Mouse (Mus musculus) hindbrain, embryonic 12.5 days (tissue): Measurements from ENCODE around the gene Cpa1. TPM values are rescaled to one million over a fixed set of nuclear protein-coding genes. Genes with fewer than 3 reads are reported as not detected.

Experiments
- ATAC-seq: fragments of 200-750 bp; cut with Nextera tagmentation; 2 replicates; pipeline ENCODE4 v1.8.0; 2017; ENCODE audit warnings: moderate TSS enrichment; ENCODE audit not compliant: low FRiP score
- H3K27ac ChIP-seq: fragments of 300-500 bp; sonication (generic); 2 replicates; pipeline ENCODE4 v1.5.1; 2016; ENCODE audit warnings: mild to moderate bottlenecking
- H3K27me3 ChIP-seq: fragments of 300-500 bp; sonication (generic); 2 replicates; pipeline ENCODE4 v1.6.1; 2016; ENCODE audit warnings: mild to moderate bottlenecking
- H3K36me3 ChIP-seq: fragments of 300-500 bp; sonication (generic); 2 replicates; pipeline ENCODE4 v1.6.1; 2016; ENCODE audit warnings: mild to moderate bottlenecking
- H3K4me1 ChIP-seq: fragments of 300-500 bp; sonication (generic); 2 replicates; pipeline ENCODE4 v1.6.1; 2016
- H3K4me2 ChIP-seq: fragments of 300-500 bp; sonication (generic); replicated peaks from 2 replicates; pipeline ENCODE4 v1.6.1; 2016; ENCODE audit warnings: mild to moderate bottlenecking
- H3K4me3 ChIP-seq: fragments of 300-500 bp; sonication (generic); 2 replicates; pipeline ENCODE4 v1.5.1; 2016; ENCODE audit warnings: mild to moderate bottlenecking
- H3K9ac ChIP-seq: fragments of 300-500 bp; sonication (generic); 2 replicates; pipeline ENCODE4 v1.6.1; 2016; ENCODE audit warnings: mild to moderate bottlenecking, moderate library complexity
- H3K9me3 ChIP-seq: fragments of 300-500 bp; sonication (generic); replicated peaks from 2 replicates; pipeline ENCODE4 v1.6.1; 2016; ENCODE audit warnings: mild to moderate bottlenecking
- WGBS: fragments of 180-500 bp; shearing (Covaris S2); methylation state at CpG from one replicate; pipeline ENCODE4 v1.1.7; 2016; 5-methylcytosine and 5-hydroxymethylcytosine counted together
- polyA plus RNA-seq: library from polyadenylated mRNA; unstranded; fragments of >200 nt; fragmentation: Nextera tagmentation; extraction: Ambion mirVana; gene quantifications from 2 replicates; pipeline ENCODE4 v1.2.1, GENCODE M21; 2016

Gene Cpa1
- polyA plus RNA-seq, 1 experiment from 2014 or later: 0.30 TPM

DNA sequence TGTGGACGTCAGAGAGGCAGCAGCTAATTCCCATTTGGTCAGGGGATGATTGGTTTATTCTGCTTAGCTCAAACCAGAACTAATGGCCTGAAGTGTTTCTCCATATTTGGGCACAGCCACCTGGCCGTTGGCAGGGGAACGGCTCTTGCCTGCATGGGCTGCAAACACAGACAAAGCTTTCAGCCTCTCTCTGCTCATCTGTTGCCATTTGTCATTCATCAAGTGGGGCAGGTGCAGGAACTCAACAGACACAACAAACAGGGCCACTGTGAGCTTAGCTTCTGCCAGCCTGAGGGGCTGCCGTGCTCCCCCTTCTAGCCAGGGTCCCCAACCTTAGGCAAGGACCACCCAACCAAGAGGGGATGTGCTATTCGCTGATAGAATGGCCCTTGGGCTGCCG, 10.9 kb upstream of the Cpa1 start:
- peak overlapping the region; percentile 3 for H3K27ac ChIP-seq
- H3K4me2 ChIP-seq: no peak overlapping the region
- WGBS: 36% methylated on average over 6 of the region's 6 CpGs
- H3K9me3 ChIP-seq: no peaks in the 10 kb centered on the region
- H3K27me3 ChIP-seq: no peaks in the 10 kb centered on the region
- H3K9ac ChIP-seq: no peak overlapping the region
- H3K4me1 ChIP-seq: peaks cover 12% of the 10 kb centered on the region
- ATAC-seq: peak; percentile 77
- no peaks in the 10 kb centered on the region for H3K36me3 ChIP-seq
- H3K4me3 ChIP-seq: no peak overlapping the region

DNA sequence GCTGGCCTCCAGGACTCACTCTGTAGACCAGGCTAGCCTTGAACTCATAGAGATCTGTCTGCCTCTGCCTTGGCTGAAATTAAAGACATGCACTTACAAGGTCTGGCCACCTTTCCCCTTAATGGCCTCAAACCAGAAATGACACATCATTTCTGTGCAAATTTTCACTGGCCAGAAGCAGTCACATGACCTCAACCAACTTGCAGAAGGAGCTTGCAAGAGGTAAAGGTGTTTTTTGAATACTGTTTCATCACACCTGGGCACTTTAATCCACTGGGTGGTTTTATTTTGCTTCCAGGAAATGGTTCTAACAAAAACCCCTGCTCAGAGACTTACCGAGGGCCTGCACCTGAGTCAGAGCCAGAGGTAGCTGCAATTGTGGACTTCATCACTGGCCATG, 9.0 kb upstream of the Cpa1 start:
- Histone ChIP-seq H3K4me1 (peaks cover 12% of the 10 kb centered on the region), H3K36me3 (no peaks in the 10 kb centered on the region), H3K9me3 (no peaks in the 10 kb centered on the region), H3K4me3 (no peak overlapping the region), H3K4me2 (no peak overlapping the region), H3K27ac (no peak overlapping the region), H3K9ac (no peak overlapping the region), H3K27me3 (no peaks in the 10 kb centered on the region)
- 97% methylated on average over 1 of the region's 1 CpGs for WGBS
- no peak for ATAC-seq

GRCm38 (mm10) chr6:30635361-30635862, 3.6 kb upstream of the Cpa1 start:
- Histone ChIP-seq H3K4me3 (no peak overlapping the region), H3K27me3 (no peaks in the 10 kb centered on the region), H3K9ac (no peak overlapping the region), H3K36me3 (no peaks in the 10 kb centered on the region), H3K4me1 (peaks cover 19% of the 10 kb centered on the region), H3K4me2 (no peak overlapping the region), H3K9me3 (0 out of 2 replicates have a peak, but pooled peaks cover 3% of the 10 kb centered on the region), H3K27ac (peak overlapping the region; percentile 66)
- WGBS: 29% methylated on average over 8 of the region's 8 CpGs
- ATAC-seq: no peak

DNA sequence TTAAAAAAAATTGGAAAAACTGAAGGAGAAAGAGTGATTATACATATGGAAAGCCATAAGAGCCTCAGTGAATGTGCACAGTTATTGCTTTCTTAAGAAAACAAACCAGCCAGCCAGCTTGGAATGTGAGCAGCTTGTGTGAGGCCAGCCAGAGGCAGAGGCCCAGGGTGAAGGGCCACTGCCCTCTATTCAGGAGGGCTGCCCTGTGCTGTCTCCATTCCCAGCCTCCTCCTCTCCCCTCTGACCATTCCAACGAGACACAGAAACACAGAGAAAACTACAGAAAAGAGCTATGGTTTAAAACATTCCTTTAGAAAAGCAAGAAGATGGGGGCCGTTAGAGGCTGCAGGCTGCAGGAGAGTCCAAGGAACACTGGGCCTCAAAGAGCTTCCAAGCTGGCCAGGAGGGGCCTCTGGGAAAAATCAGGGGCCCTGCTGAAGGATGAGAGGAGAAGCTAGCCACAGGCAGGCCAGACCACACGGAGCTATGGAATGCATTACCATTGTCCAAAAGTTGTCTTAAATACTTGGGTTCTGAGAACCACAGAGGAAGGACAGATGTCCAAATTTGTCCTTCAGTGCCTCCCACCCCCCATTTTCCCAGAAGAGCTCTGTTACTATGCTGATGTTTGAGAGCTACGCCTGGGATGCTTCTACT, 2.7 kb upstream of the Cpa1 start:
- no peak for ATAC-seq
- no peaks in the 10 kb centered on the region for H3K36me3 ChIP-seq
- peaks cover 19% of the 10 kb centered on the region for H3K4me1 ChIP-seq
- H3K27ac ChIP-seq: peak overlapping the region; percentile 67
- 0 out of 2 replicates have a peak, but pooled peaks cover 3% of the 10 kb centered on the region for H3K9me3 ChIP-seq
- 23% methylated on average over 4 of the region's 4 CpGs for WGBS
- H3K27me3 ChIP-seq: no peaks in the 10 kb centered on the region
- H3K9ac ChIP-seq: no peak overlapping the region
- H3K4me2 ChIP-seq: no peak overlapping the region
- no peak overlapping the region for H3K4me3 ChIP-seq

GRCm38 (mm10) chr6:30643694-30644460, 4.9 kb downstream of the Cpa1 start:
- H3K4me3 ChIP-seq: no peak overlapping the region
- 74% methylated on average over 12 of the region's 12 CpGs for WGBS
- H3K27me3 ChIP-seq: no peaks in the 10 kb centered on the region
- no peak overlapping the region for H3K9ac ChIP-seq
- no peaks in the 10 kb centered on the region for H3K36me3 ChIP-seq
- H3K4me2 ChIP-seq: no peak overlapping the region
- H3K9me3 ChIP-seq: 0 out of 2 replicates have a peak, but pooled peaks cover 3% of the 10 kb centered on the region
- H3K27ac ChIP-seq: peak overlapping the region; percentile 45
- ATAC-seq: no peak
- H3K4me1 ChIP-seq: peaks cover 11% of the 10 kb centered on the region; the same call in 1 of the 2 replicates

- Histone ChIP-seq H3K4me2 (no peak overlapping the region), H3K9me3 (0 out of 2 replicates have a peak, but pooled peaks cover 3% of the 10 kb centered on the region), H3K27ac (peak overlapping the region; percentile 45), H3K36me3 (no peaks in the 10 kb centered on the region), H3K9ac (no peak overlapping the region), H3K4me1 (peaks cover 13% of the 10 kb centered on the region), H3K27me3 (no peaks in the 10 kb centered on the region), H3K4me3 (no peak overlapping the region)
- no peak for ATAC-seq
- WGBS: 41% methylated on average over 3 of the region's 3 CpGs
Measured at GRCm38 (mm10) chr6:30644462-30644861, 5.4 kb downstream of the Cpa1 start.

- no peak overlapping the region for H3K4me2 ChIP-seq
- 0 out of 2 replicates have a peak, but pooled peaks cover under 1% of the 10 kb centered on the region for H3K9me3 ChIP-seq
- WGBS: 69% methylated on average over 6 of the region's 6 CpGs
- peaks cover 19% of the 10 kb centered on the region for H3K4me1 ChIP-seq
- no peak overlapping the region for H3K4me3 ChIP-seq
- no peak for ATAC-seq
- H3K27me3 ChIP-seq: no peaks in the 10 kb centered on the region
- H3K27ac ChIP-seq: 0 out of 2 replicates have a peak overlapping the region, but pooled peaks have one; percentile 45
- no peak overlapping the region for H3K9ac ChIP-seq
- H3K36me3 ChIP-seq: no peaks in the 10 kb centered on the region
Measured at GRCm38 (mm10) chr6:30645379-30645778, 6.4 kb downstream of the Cpa1 start.

DNA sequence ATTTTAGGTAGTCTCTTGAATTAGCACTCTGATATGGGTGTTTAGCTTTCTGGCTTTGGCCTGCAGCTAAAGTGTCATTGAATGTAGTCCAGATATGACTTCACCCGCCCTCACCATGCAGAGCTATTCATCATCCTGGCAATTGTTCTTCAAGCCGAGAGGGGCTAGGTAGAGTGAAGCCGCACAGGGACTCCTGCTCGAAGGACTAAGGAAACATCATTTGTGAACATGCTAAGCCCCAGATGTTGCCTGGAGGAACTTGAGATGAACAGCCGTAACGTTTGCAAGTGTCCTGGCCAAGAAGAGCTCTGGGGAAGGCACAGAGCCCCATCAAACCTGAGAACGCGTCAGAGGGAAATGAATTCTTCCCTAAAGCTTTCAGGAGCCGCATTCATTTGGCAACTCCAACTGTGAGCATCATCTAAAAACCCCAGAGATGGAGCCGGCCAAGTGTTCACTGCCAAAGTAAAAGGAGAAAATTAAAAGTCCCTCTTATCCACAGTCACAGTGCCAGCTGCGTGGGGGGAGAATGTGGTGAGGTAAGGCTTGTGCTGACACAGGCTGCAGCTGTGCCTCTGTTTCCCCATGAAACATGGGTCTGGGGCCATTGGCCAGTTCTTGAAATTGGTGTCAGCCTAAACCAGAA, 10.8 kb downstream of the Cpa1 start:
- no peak overlapping the region for H3K4me3 ChIP-seq
- H3K27ac ChIP-seq: peak overlapping the region; percentile 44; the same call in 1 of the 2 replicates
- no peak overlapping the region for H3K4me2 ChIP-seq
- no peaks in the 10 kb centered on the region for H3K9me3 ChIP-seq
- H3K27me3 ChIP-seq: no peaks in the 10 kb centered on the region
- no peak overlapping the region for H3K9ac ChIP-seq
- H3K4me1 ChIP-seq: peaks cover 39% of the 10 kb centered on the region
- no peak for ATAC-seq
- 68% methylated on average over 11 of the region's 11 CpGs for WGBS
- H3K36me3 ChIP-seq: no peaks in the 10 kb centered on the region

DNA sequence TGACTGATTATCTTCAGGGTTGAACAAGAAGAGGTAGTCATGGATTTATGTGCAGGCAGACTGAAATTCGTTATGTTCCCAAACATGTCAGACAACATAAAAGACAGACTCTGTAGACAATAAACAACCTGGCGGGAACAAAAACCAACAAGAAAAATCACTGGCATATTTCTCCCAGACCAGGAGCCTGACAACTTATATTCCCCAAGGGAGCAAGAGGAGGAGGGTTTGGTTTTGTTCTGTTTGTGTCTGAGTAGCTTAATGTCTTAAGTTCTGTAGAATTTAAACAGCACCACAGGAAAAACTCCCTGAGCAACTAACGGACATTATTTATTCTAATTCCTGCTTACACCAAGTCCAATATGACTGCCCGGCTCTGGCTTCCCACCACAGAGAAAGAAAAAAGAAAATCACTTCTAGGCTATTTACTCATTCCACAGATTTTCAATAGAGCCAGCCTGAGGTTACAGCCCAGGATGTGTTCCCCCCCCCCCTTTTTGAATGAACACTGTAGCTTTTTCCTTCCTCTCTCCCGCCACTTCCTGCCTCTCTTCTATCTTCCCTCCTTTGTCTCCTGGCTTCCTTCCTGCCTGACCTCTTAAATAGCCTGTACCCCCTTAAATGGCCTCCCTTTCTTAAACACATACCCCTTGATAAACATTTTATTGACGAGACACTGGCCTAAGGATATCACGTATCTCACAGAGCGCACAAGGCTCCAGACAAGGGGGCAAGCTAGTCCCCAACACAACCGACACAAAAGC, 13.6 kb downstream of the Cpa1 start:
- Histone ChIP-seq H3K4me3 (no peak overlapping the region), H3K27ac (peak overlapping the region; percentile 77), H3K4me1 (peaks cover 44% of the 10 kb centered on the region), H3K4me2 (no peak overlapping the region), H3K9ac (no peak overlapping the region), H3K27me3 (no peaks in the 10 kb centered on the region), H3K9me3 (no peaks in the 10 kb centered on the region), H3K36me3 (0 out of 2 replicates have a peak, but pooled peaks cover 2% of the 10 kb centered on the region)
- WGBS: 49% methylated on average over 9 of the region's 9 CpGs
- no peak for ATAC-seq

DNA sequence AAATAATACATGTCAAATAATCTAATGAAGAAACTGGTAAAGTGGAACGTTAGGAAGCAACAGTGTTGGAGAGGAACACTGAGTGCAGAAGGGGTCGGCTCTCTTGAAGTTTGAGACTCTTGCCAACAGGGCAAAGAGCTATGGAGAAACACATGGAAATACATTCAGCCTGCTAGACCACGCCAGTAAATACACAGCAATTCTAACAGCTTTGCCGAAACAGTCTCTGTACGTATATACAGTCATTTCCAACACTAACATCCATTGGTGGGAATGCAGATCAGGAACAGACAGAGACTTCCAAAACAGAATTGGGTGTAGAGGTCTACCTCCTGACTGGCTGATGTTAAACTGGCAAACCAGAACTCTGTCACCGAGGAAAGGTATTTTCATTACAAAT, 14.5 kb downstream of the Cpa1 start:
- H3K27me3 ChIP-seq: no peaks in the 10 kb centered on the region
- peak overlapping the region; percentile 69 for H3K27ac ChIP-seq
- WGBS: 77% methylated on average over 6 of the region's 6 CpGs
- peaks cover 44% of the 10 kb centered on the region for H3K4me1 ChIP-seq
- H3K4me2 ChIP-seq: no peak overlapping the region
- 0 out of 2 replicates have a peak, but pooled peaks cover 2% of the 10 kb centered on the region for H3K36me3 ChIP-seq
- ATAC-seq: no peak
- H3K4me3 ChIP-seq: no peak overlapping the region
- H3K9me3 ChIP-seq: no peaks in the 10 kb centered on the region
- no peak overlapping the region for H3K9ac ChIP-seq

- 0 out of 2 replicates have a peak, but pooled peaks cover 2% of the 10 kb centered on the region for H3K36me3 ChIP-seq
- peaks cover 42% of the 10 kb centered on the region for H3K4me1 ChIP-seq
- H3K27me3 ChIP-seq: no peaks in the 10 kb centered on the region
- 36% methylated on average over 6 of the region's 6 CpGs for WGBS
- H3K4me3 ChIP-seq: no peak overlapping the region
- no peak overlapping the region for H3K4me2 ChIP-seq
- H3K9ac ChIP-seq: no peak overlapping the region
- H3K27ac ChIP-seq: peak overlapping the region; percentile 69
- H3K9me3 ChIP-seq: no peaks in the 10 kb centered on the region
- peak; percentile 43; the same call in 1 of the 2 replicates for ATAC-seq
Measured at GRCm38 (mm10) chr6:30654402-30654859, 15.4 kb downstream of the Cpa1 start.
